Mouse (Mus musculus) brain, embryonic 14.5 days (tissue): ENCODE measurements around the gene Plxna4. TPM values are rescaled to one million over a fixed set of nuclear protein-coding genes. Genes with fewer than 3 reads are reported as not detected.

ENCODE experiments used
- DNase-seq: peaks from one replicate; pipeline ENCODE4 v3.0.0-alpha.2; 2011; ENCODE audit warnings: low read depth
- CTCF ChIP-seq: fragments of 200-500 bp; IDR thresholded peaks from 2 replicates; pipeline ENCODE4 v1.5.1; 2012; ENCODE audit warnings: inconsistent platforms, mild to moderate bottlenecking, moderate library complexity, borderline replicate concordance; ENCODE audit not compliant: insufficient read depth, insufficient read length; ENCODE audit errors: extremely low read depth
- POLR2A ChIP-seq: fragments of 200-500 bp; IDR thresholded peaks from 2 replicates; pipeline ENCODE4 v1.6.1; 2012; ENCODE audit warnings: mild to moderate bottlenecking, inconsistent platforms, borderline replicate concordance; ENCODE audit not compliant: poor library complexity, insufficient read depth, insufficient read length, severe bottlenecking; ENCODE audit errors: extremely low read depth
- polyA plus RNA-seq: library from polyadenylated mRNA; depleted of rRNA; stranded (reverse); fragments of >200 nt; gene quantifications from 2 replicates; pipeline ENCODE4 v1.2.3, GENCODE M21; 2012

Plxna4 gene
- polyA plus RNA-seq, 1 experiment = 24.6 TPM

DNA sequence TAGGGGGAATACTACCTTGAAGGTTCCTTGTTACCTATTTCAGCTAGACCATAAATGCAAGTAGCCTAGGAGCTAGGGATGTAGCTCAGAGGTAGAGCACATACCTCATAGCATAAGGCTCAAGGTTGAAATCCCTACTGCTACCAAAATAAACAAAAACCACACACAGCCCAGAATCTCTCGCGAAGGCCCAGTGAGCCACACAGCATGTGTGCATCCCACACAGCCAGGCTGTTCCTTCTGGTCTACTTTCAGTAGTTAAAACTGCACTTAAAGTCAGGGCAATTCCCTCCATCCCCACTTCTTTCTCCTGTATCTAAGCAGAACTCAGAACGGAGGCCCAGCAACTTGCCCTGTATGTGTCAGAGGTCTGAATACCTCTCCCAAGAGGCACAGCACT is 116.4 kb downstream of the Plxna4 start:
- TF ChIP-seq CTCF (no peak), POLR2A (no peak)
- no peak for DNase-seq

DNA sequence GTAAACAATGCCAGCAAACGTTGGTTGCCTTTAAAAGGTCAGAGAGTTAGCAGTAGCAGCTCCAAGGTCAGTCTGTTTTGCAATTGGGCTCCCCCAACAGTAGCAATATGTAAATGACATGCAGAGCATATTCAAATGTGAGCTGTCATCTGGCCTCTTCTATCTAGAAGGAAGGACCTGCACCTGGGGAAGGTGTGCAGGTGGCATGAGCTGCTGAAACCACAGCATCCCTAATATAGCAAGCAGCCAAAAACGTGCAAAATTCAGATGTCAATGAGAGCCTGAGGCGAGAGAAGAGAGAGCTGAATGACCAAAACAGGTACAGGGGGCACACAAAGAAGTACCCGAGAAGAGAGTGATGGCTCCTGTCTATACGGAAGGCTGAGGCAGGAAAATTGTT is 118.8 kb downstream of the Plxna4 start:
- no peak for TF ChIP-seq CTCF
- no peak for TF ChIP-seq POLR2A
- DNase-seq = no peak

DNA sequence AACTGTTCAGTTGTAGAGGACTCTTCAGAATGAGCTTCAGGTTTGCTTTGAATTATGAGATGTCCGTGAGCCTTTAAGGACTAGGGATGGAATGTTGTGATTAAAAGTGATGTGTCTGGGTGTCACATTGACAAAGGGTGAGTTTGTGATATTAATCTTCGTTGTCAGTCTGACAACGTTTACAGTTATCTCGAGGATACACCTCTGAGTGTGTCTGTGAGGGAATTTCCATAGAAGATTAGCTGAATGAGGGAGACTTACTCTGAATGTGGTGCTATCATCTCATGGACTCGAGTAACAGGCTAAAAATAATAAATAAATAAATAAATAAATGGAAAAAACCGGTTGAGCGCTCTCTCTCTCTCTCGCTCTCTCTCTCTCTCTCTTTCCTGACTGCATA is 122.9 kb downstream of the Plxna4 start:
- DNase-seq = no peak
- TF ChIP-seq POLR2A (no peak), CTCF (no peak)

DNA sequence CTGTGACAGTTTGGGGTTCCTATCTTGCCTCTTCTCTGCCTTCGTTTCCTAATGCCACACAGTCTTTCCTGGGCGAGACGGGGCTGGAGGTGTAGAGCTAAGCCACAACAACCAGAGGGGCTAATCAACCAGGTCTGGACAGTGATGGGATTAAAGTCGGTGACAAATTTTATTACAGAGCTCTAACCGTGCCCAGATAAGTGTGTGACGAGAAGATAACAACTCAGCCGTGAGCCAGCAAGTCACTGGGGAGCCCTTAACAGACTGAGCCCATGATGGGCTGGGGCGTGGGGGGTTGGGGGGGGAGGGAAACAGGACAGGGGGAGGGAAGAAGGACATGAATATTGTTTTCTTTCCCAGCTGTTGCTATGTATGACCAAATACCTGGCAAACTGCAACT is 123.4 kb downstream of the Plxna4 start:
- no peak for TF ChIP-seq CTCF
- no peak for TF ChIP-seq POLR2A
- no peak for DNase-seq

DNA sequence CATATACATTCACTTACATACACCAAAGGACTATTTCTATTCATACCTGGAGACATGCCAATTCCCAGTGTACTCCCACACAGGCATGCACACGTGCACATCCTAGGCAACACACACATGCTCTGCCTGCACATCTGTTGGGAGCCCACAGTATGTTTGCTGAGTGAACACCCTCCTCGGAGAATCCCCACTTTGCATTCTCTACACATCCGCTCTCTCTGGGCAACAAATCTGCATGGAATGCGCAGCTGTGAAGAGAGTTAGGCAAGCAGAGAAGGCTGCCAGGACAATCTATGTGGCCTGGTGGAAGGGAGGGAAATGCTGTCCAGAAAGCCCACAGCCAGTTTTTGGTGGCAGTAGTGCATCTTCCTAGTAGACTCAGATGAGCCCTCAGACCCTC is 123.9 kb downstream of the Plxna4 start:
- peak; percentile 79 for DNase-seq
- no peak for TF ChIP-seq POLR2A
- TF ChIP-seq CTCF = no peak

DNA sequence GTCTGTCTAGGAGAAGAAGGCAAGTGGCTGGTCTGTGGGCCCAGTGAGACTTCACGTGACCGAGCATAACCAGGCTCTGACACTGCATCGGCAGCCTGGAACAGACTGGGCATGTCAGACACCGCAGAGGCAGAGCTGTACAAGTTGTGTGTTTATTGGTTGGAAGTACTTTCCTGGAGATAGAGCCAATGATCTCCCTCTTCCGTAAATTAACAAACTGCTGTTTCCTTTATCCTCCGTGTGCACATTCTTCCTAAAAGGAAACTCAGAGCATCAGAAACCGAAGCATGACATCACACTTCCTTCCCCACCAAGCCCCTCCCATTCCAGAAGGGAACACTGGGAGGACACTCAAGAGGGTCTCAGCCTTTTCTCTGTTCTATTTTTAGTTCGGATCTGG is 127.6 kb downstream of the Plxna4 start:
- no peak for TF ChIP-seq POLR2A
- TF ChIP-seq CTCF = no peak
- DNase-seq = peak; percentile 14

DNA sequence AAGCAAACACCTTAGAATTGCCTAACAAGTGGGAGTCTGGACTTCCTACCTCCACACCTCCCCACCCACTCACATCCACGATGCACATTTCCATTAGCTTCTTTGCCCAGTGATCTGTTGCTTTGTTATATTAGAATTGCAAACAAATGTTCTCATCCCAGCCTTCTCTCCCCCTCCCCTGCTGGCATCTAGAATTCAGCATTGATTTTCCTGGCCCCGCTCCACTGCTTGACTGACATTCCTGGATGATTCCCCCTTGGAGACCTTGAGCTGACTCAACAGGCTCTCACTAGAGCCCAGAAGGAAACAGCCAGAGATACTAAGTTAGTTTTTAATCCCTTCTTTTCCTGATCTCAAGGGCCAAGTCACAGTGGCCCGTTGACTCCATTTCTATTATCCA is 131.4 kb downstream of the Plxna4 start:
- DNase-seq = peak; percentile 43
- TF ChIP-seq POLR2A = no peak
- TF ChIP-seq CTCF = no peak

DNA sequence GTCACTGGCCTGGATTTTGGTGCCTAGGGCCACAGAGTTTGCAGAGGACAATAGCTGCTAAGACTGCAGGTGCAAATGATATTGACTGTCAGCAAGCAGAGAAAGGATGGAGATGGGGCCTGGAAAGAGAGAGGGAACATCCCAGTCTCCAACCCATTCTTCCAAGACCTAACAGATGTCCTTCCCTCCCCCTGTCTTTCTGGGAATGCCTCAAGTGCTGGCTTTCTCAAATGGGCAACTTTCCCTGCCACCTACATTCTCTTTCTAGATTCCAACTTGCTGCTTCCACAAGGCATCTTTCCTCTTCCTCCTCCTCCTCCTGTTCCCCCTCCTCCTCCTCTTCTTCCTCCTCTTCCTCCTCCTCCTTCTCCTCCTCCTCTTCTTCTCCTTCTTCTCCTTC is 136.1 kb downstream of the Plxna4 start:
- TF ChIP-seq CTCF (no peak), POLR2A (no peak)

DNA sequence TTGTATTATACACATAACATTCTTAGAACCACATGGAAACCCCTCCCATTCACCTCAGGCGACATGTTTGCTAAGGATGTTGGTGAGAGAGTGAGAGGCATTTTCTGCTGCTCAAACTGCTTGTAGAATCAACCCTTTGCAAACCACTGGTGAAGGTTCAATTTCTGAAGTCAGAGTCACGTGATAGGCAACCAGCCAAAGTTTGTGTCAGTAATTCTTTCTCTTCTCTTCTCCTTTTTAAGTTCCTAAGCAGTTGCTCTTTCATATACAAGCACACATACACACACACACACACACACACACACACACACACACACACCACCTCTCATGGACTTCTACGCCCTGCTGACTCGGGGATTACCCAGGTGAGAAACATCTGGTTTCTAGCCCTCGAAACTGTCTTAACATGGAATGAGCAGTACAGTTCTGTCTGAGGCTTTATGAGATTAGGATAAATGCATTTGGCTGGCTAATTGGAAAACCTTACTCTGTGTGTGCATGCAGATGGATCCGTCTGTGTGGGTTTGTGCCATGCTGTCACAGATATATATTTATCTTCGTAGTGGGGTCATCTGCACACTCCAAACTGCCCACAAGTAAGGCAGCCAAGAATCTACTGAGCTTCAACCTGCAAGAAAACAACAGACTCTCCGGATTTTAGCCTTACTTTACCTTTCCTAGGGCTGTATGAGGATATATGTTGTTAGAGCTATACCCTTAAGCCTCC is 138.6 kb downstream of the Plxna4 start:
- TF ChIP-seq CTCF = no peak
- TF ChIP-seq POLR2A = no peak
- DNase-seq = no peak

More for the DNA sequence above, 136.1 kb downstream of the Plxna4 start:
- no peak for DNase-seq

DNA sequence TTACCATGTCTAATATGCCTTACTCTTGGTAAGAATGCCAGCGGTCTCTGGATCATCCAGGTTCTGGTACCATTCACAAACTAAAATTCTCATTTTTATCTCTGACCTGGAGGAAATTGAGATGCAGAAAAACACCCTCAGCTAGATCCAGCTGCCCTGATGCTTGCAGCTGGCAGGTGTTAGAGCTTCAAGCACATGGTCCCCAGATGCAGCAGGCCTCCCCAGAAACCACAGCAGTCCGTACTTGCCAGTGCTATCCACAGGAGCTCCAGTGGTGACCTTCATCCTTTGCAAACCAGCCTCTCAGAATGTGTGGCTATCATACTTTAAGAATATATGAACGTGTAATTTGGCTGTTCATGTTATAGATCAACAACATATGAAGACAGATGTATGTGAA is 139.2 kb downstream of the Plxna4 start:
- no peak for TF ChIP-seq CTCF
- no peak for DNase-seq

DNA sequence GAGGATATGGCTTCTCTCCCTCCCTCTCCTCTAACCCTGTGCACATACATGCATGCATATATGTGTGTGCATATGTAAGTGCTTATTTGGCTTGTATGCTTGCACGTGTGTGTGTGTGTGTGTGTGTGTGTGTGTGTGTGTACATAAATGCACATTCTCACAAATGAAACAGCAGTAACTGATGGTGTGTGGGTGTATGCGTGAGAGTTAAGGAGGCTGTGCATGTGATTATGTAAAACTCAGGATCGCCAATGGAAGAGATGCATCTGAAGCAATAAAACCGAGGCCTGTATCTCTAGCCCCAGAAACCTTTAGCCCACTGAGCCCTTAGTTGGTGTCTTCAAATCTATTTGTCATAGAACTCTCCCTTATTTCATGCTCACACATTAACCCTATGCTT is 141.7 kb downstream of the Plxna4 start:
- no peak for DNase-seq
- TF ChIP-seq CTCF = no peak
- TF ChIP-seq POLR2A = no peak

DNA sequence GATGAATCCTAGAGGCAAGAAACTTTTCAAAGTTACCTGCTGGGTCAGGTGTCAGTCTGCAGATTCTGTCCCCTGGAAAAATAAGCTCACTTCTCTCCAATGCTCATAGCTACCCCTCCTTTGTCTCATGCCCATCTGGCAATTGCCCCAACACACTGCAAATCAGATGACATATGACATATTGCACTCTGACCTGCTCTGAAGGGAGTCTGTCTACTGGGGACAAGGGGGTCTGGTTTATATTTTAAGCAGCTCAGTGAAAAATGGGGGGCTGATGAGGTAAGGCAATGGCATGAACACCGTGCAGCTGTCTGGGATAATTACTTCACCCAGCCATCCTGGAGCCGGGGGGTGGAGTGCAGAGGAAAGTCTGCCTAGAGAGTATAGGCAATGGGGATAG is 142.7 kb downstream of the Plxna4 start:
- DNase-seq = no peak
- no peak for TF ChIP-seq CTCF
- TF ChIP-seq POLR2A = no peak
